Mouse (Mus musculus): ENCODE results near the gene 4930451I11Rik. TPM values are rescaled to one million over a fixed set of nuclear protein-coding genes. Genes with fewer than 3 reads are reported as not detected.

Gene 4930451I11Rik
- total RNA-seq, 1 experiment: not detected

GRCm38 (mm10) chr7:126785056-126785455 lies 46.4 kb downstream of the 4930451I11Rik start:
- no peak overlapping the region for H3K9ac ChIP-seq (ENCODE audit: insufficient read depth, low read depth, low read length, poor library complexity, severe bottlenecking)
- in situ Hi-C loops (cut with MboI; ENCODE audit: low sequenced_read_pairs in 2 of 2, unreplicated experiment in 2 of 2): no loop called here
- peaks cover 0 to 12% of the 10 kb centered on the region in 2 experiments; a peak in 2 of 4 replicates for H3K4me1 ChIP-seq (ENCODE audit: control insufficient read depth in 2 of 2, insufficient read depth in 2 of 2, low read length in 2 of 2, poor library complexity in 1 of 2)
- TF ChIP-seq MAFK (IDR thresholded peaks at IDR 0.05; ENCODE audit: insufficient read depth, low read depth, low read length): no peak
- TF ChIP-seq HCFC1 (IDR thresholded peaks at IDR 0.05; ENCODE audit: borderline replicate concordance, insufficient read depth, low read length): no peak
- TF ChIP-seq CHD2 (IDR thresholded peaks at IDR 0.05; ENCODE audit: low read depth, low read length): no peak
- no peak for TF ChIP-seq ZC3H11A (IDR thresholded peaks at IDR 0.05; ENCODE audit: borderline replicate concordance, low read depth, low read length)
- no peak for TF ChIP-seq ZNF384 (IDR thresholded peaks at IDR 0.05; ENCODE audit: low read depth, low read length)
- H3K4me3 ChIP-seq (ENCODE audit: insufficient read depth in 1 of 2, low read depth in 1 of 2, low read length in 2 of 2, poor library complexity in 1 of 2, severe bottlenecking in 1 of 2): no peak overlapping the region
- peaks cover 59% of the 10 kb centered on the region for H3K36me3 ChIP-seq (ENCODE audit: control insufficient read depth, insufficient read depth, low read length, poor library complexity, severe bottlenecking)
- no peaks in the 10 kb centered on the region for H3K9me3 ChIP-seq (ENCODE audit: control insufficient read depth, insufficient read depth, low read depth, low read length)
- H3K27ac ChIP-seq (ENCODE audit: insufficient read depth, low read depth, low read length, poor library complexity, severe bottlenecking): no peak overlapping the region
- DNase-seq (ENCODE audit: low read depth, low spot score): no peak

GRCm38 (mm10) chr7:126784469-126784868 lies 47.0 kb downstream of the 4930451I11Rik start:
- H3K27ac ChIP-seq (ENCODE audit: insufficient read depth, low read depth, low read length, poor library complexity, severe bottlenecking): no peak overlapping the region
- no peak for DNase-seq (ENCODE audit: low read depth, low spot score)
- TF ChIP-seq MAFK (IDR thresholded peaks at IDR 0.05; ENCODE audit: insufficient read depth, low read depth, low read length) (no peak), ZC3H11A (IDR thresholded peaks at IDR 0.05; ENCODE audit: borderline replicate concordance, low read depth, low read length) (no peak), HCFC1 (IDR thresholded peaks at IDR 0.05; ENCODE audit: borderline replicate concordance, insufficient read depth, low read length) (no peak), CHD2 (IDR thresholded peaks at IDR 0.05; ENCODE audit: low read depth, low read length) (no peak), ZNF384 (IDR thresholded peaks at IDR 0.05; ENCODE audit: low read depth, low read length) (no peak)
- no peak overlapping the region for H3K4me3 ChIP-seq (ENCODE audit: insufficient read depth in 1 of 2, low read depth in 1 of 2, low read length in 2 of 2, poor library complexity in 1 of 2, severe bottlenecking in 1 of 2)
- no peak overlapping the region for H3K9ac ChIP-seq (ENCODE audit: insufficient read depth, low read depth, low read length, poor library complexity, severe bottlenecking)
- in situ Hi-C loops (cut with MboI; ENCODE audit: low sequenced_read_pairs in 2 of 2, unreplicated experiment in 2 of 2): no loop called here
- peaks cover 54% of the 10 kb centered on the region for H3K36me3 ChIP-seq (ENCODE audit: control insufficient read depth, insufficient read depth, low read length, poor library complexity, severe bottlenecking)
- peaks cover 2 to 12% of the 10 kb centered on the region in 2 experiments; a peak in 3 of 4 replicates for H3K4me1 ChIP-seq (ENCODE audit: control insufficient read depth in 2 of 2, insufficient read depth in 2 of 2, low read length in 2 of 2, poor library complexity in 1 of 2)
- no peaks in the 10 kb centered on the region for H3K9me3 ChIP-seq (ENCODE audit: control insufficient read depth, insufficient read depth, low read depth, low read length)

- peaks cover 39% of the 10 kb centered on the region for H3K36me3 ChIP-seq (ENCODE audit: control insufficient read depth, insufficient read depth, low read length, poor library complexity, severe bottlenecking)
- H3K4me3 ChIP-seq (ENCODE audit: insufficient read depth in 1 of 2, low read depth in 1 of 2, low read length in 2 of 2, poor library complexity in 1 of 2, severe bottlenecking in 1 of 2): no peak overlapping the region
- DNase-seq (ENCODE audit: low read depth, low spot score): no peak
- H3K27ac ChIP-seq (ENCODE audit: insufficient read depth, low read depth, low read length, poor library complexity, severe bottlenecking): no peak overlapping the region
- H3K9me3 ChIP-seq (ENCODE audit: control insufficient read depth, insufficient read depth, low read depth, low read length): no peaks in the 10 kb centered on the region
- H3K4me1 ChIP-seq (ENCODE audit: control insufficient read depth in 2 of 2, insufficient read depth in 2 of 2, low read length in 2 of 2, poor library complexity in 1 of 2): peaks cover 2 to 14% of the 10 kb centered on the region in 2 experiments; a peak in 3 of 4 replicates
- TF ChIP-seq ZNF384 (IDR thresholded peaks at IDR 0.05; ENCODE audit: low read depth, low read length): no peak
- no peak for TF ChIP-seq HCFC1 (IDR thresholded peaks at IDR 0.05; ENCODE audit: borderline replicate concordance, insufficient read depth, low read length)
- no peak for TF ChIP-seq MAFK (IDR thresholded peaks at IDR 0.05; ENCODE audit: insufficient read depth, low read depth, low read length)
- TF ChIP-seq ZC3H11A (IDR thresholded peaks at IDR 0.05; ENCODE audit: borderline replicate concordance, low read depth, low read length): no peak
- TF ChIP-seq CHD2 (IDR thresholded peaks at IDR 0.05; ENCODE audit: low read depth, low read length): no peak
- no peak overlapping the region for H3K9ac ChIP-seq (ENCODE audit: insufficient read depth, low read depth, low read length, poor library complexity, severe bottlenecking)
- in situ Hi-C loops (cut with MboI; ENCODE audit: low sequenced_read_pairs in 2 of 2, unreplicated experiment in 2 of 2): no loop called here
Observed at GRCm38 (mm10) chr7:126782693-126783092, 48.7 kb downstream of the 4930451I11Rik start.

GRCm38 (mm10) chr7:126781661-126782370 lies 49.6 kb downstream of the 4930451I11Rik start:
- peaks cover 2 to 18% of the 10 kb centered on the region in 2 experiments; a peak in 3 of 4 replicates for H3K4me1 ChIP-seq (ENCODE audit: control insufficient read depth in 2 of 2, insufficient read depth in 2 of 2, low read length in 2 of 2, poor library complexity in 1 of 2)
- DNase-seq (ENCODE audit: low read depth, low spot score): no peak
- TF ChIP-seq ZC3H11A (IDR thresholded peaks at IDR 0.05; ENCODE audit: borderline replicate concordance, low read depth, low read length) (no peak), CHD2 (IDR thresholded peaks at IDR 0.05; ENCODE audit: low read depth, low read length) (no peak), ZNF384 (IDR thresholded peaks at IDR 0.05; ENCODE audit: low read depth, low read length) (no peak), HCFC1 (IDR thresholded peaks at IDR 0.05; ENCODE audit: borderline replicate concordance, insufficient read depth, low read length) (no peak), MAFK (IDR thresholded peaks at IDR 0.05; ENCODE audit: insufficient read depth, low read depth, low read length) (no peak)
- H3K36me3 ChIP-seq (ENCODE audit: control insufficient read depth, insufficient read depth, low read length, poor library complexity, severe bottlenecking): peaks cover 30% of the 10 kb centered on the region
- H3K9ac ChIP-seq (ENCODE audit: insufficient read depth, low read depth, low read length, poor library complexity, severe bottlenecking): no peak overlapping the region
- H3K27ac ChIP-seq (ENCODE audit: insufficient read depth, low read depth, low read length, poor library complexity, severe bottlenecking): no peak overlapping the region
- no peaks in the 10 kb centered on the region for H3K9me3 ChIP-seq (ENCODE audit: control insufficient read depth, insufficient read depth, low read depth, low read length)
- in situ Hi-C loops (cut with MboI; ENCODE audit: low sequenced_read_pairs in 2 of 2, unreplicated experiment in 2 of 2): no loop called here
- H3K4me3 ChIP-seq (ENCODE audit: insufficient read depth in 1 of 2, low read depth in 1 of 2, low read length in 2 of 2, poor library complexity in 1 of 2, severe bottlenecking in 1 of 2): no peak overlapping the region

Measured in ES-E14 (cell line).